Mouse (Mus musculus): ENCODE measurements at regions not wholly inside any gene's neighbourhood (a gene's known extent, or its start where the extent isn't known, plus 50 kb on each side); places are given as distances from the start of the nearest gene placed in this dataset.

DNA sequence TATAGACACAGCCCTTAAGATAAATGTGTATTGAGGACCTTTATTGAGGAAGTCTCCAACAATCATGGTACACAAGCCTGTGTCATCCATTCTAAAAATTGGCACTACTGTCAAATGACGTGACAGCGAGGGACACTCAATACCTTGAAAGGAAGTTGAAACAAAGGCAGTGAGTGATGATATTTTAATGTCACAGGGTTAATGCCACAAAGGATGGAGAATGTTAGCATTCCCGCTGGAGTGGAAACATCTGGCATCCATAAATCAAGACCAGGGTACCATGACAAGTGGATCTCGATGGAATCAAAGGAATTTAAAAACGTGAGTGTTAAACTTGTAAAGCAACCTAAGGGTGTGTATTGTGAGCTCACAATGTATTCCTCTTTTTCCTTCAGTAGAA lies 441.5 kb downstream of the Basp1 start:
- H3K27me3 ChIP-seq (ENCODE audit: control insufficient read depth, insufficient read depth, low read length): no peaks in the 10 kb centered on the region
- 37% methylated on average over 5 of the region's 5 CpGs for WGBS
- TF ChIP-seq POLR2A (IDR thresholded peaks at IDR 0.05; ENCODE audit: insufficient read depth, low read depth, low read length): no peak
- no peak for TF ChIP-seq EP300 (IDR thresholded peaks at IDR 0.05; ENCODE audit: insufficient read depth, low read depth, low read length)
- no peak for TF ChIP-seq CTCF (IDR thresholded peaks at IDR 0.05)

DNA sequence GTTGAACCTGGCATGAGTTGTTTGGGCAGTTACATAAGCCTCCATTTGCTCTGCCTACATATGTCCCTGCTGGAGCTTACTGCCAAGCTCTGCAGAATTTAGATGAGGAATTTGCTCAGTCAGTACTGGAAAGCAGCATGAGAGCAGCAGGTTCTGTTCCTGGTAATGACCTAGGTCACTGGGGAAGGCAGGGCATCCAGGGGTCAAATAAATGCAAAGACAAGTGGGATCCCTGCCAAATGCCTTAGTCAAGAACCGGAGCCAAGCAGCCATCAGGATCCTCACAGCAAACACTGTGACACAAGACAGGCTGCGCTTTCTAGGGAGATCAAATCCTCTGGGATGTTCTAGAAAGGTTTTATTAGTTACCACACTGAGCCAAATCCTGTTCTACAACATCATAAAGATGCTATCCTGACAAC lies 444.2 kb downstream of the Basp1 start:
- no peak overlapping the region for H3K9ac ChIP-seq (ENCODE audit: low read depth, low read length)
- DNase-seq: no peak

More for the DNA sequence above, 441.5 kb downstream of the Basp1 start:
- Histone ChIP-seq H3K4me1 (ENCODE audit: control insufficient read depth, insufficient read depth, low read length) (no peaks in the 10 kb centered on the region), H3K27ac (no peak overlapping the region), H3K79me2 (replicated peaks; ENCODE audit: control insufficient read depth, insufficient read depth, low read length) (no peaks in the 10 kb centered on the region), H3K9ac (ENCODE audit: low read depth, low read length) (no peak overlapping the region), H3K4me3 (no peak overlapping the region), H3K36me3 (ENCODE audit: control insufficient read depth, insufficient read depth, low read length) (no peaks in the 10 kb centered on the region)
- intact Hi-C loops (cut with DNase I): no loop called here
- no peak for DNase-seq

DNA sequence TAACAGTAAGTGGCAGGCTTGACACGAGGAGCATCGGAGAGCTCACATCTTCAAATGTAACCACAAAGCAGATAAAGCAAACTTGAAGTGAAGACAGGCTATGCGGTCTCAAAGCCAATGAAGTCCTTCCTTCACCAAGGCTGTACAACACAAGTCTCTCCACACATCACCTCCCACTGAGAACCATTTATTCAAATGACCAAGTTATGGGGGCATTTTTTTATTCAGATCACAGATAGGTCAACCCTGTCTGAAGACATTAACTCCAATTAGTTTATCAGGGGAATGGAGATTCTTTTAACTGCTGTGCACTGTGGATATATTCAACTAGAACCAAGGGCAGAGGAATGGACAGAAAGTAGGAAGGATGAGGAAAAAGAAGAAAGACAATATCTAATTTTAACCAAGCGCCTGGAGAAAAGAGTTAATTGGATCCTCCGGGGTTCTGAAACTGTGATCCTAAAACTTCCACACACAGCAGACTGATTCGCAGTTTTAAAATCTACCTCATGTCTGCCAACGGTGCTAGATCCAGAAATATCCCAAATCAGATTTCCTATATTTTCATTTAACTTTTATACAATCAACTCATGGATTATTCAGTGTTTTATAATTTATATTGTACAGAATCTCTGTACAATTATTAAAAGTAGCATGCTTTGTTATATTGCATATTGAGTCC lies 444.8 kb downstream of the Basp1 start:
- Histone ChIP-seq H3K4me3 (no peak overlapping the region), H3K27me3 (ENCODE audit: control insufficient read depth, insufficient read depth, low read length) (no peaks in the 10 kb centered on the region), H3K27ac (no peak overlapping the region), H3K36me3 (ENCODE audit: control insufficient read depth, insufficient read depth, low read length) (no peaks in the 10 kb centered on the region), H3K79me2 (replicated peaks; ENCODE audit: control insufficient read depth, insufficient read depth, low read length) (no peaks in the 10 kb centered on the region), H3K4me1 (ENCODE audit: control insufficient read depth, insufficient read depth, low read length) (no peaks in the 10 kb centered on the region), H3K9ac (ENCODE audit: low read depth, low read length) (no peak overlapping the region)
- WGBS: 82% methylated on average over 7 of the region's 7 CpGs
- TF ChIP-seq CTCF (IDR thresholded peaks at IDR 0.05): no peak
- intact Hi-C loops (cut with DNase I): no loop called here
- no peak for DNase-seq

More for the DNA sequence above, 444.2 kb downstream of the Basp1 start:
- H3K36me3 ChIP-seq (ENCODE audit: control insufficient read depth, insufficient read depth, low read length): no peaks in the 10 kb centered on the region
- 16% methylated on average over 2 of the region's 2 CpGs for WGBS
- intact Hi-C loops (cut with DNase I): no loop called here
- no peak overlapping the region for H3K4me3 ChIP-seq
- H3K79me2 ChIP-seq (replicated peaks; ENCODE audit: control insufficient read depth, insufficient read depth, low read length): no peaks in the 10 kb centered on the region
- H3K27ac ChIP-seq: no peak overlapping the region
- H3K27me3 ChIP-seq (ENCODE audit: control insufficient read depth, insufficient read depth, low read length): no peaks in the 10 kb centered on the region
- no peaks in the 10 kb centered on the region for H3K4me1 ChIP-seq (ENCODE audit: control insufficient read depth, insufficient read depth, low read length)
- TF ChIP-seq POLR2A (IDR thresholded peaks at IDR 0.05; ENCODE audit: insufficient read depth, low read depth, low read length) (no peak), EP300 (IDR thresholded peaks at IDR 0.05; ENCODE audit: insufficient read depth, low read depth, low read length) (no peak), CTCF (IDR thresholded peaks at IDR 0.05) (no peak)

DNA sequence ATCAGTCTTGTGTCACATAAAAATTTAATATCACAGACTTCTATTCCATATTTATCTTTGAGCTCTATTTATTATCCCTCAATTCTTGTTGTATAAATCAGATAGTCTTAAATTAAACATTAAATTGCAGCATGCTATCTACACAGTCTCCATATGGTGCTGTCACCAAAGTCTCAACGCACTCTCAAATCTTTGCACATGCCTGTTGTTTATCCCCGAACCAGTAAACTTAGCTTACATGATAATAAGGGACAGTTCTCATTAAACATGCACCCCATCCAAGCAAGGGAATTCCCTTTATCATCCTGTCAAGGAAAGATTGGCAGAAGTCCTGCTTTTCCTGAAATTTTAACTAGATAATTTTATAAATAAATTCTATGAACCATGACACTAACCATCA lies 483.8 kb downstream of the Basp1 start:
- H3K9ac ChIP-seq (ENCODE audit: low read depth, low read length): no peak overlapping the region
- TF ChIP-seq EP300 (IDR thresholded peaks at IDR 0.05; ENCODE audit: insufficient read depth, low read depth, low read length) (no peak), CTCF (IDR thresholded peaks at IDR 0.05) (no peak), POLR2A (IDR thresholded peaks at IDR 0.05; ENCODE audit: insufficient read depth, low read depth, low read length) (no peak)
- no peaks in the 10 kb centered on the region for H3K36me3 ChIP-seq (ENCODE audit: control insufficient read depth, insufficient read depth, low read length)
- DNase-seq: no peak
- no peaks in the 10 kb centered on the region for H3K4me1 ChIP-seq (ENCODE audit: control insufficient read depth, insufficient read depth, low read length)
- WGBS: 67% methylated on average over 2 of the region's 2 CpGs
- H3K79me2 ChIP-seq (replicated peaks; ENCODE audit: control insufficient read depth, insufficient read depth, low read length): no peaks in the 10 kb centered on the region
- intact Hi-C loops (cut with DNase I): no loop called here
- H3K4me3 ChIP-seq: no peak overlapping the region
- H3K27ac ChIP-seq: no peak overlapping the region
- H3K27me3 ChIP-seq (ENCODE audit: control insufficient read depth, insufficient read depth, low read length): no peaks in the 10 kb centered on the region

DNA sequence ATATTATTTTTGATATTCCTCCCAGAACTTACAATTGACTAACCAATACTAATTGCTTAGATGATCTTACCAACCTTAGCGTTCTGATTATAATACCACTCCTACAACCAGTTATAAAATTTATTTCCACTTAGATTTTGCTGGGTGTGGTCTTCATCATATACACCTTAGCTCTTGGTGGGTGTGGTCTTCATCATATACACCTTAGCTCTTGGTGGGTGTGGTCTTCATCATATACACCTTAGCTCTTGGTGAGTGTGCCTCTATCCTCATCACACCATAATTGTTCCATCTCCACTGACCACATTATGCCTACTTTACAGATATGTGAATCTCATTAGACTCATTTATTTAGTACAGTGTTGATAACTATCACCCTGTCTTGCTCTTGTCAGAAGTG lies 501.7 kb downstream of the Basp1 start:
- no peak for DNase-seq
- Histone ChIP-seq H3K27me3 (ENCODE audit: control insufficient read depth, insufficient read depth, low read length) (no peaks in the 10 kb centered on the region), H3K36me3 (ENCODE audit: control insufficient read depth, insufficient read depth, low read length) (no peaks in the 10 kb centered on the region), H3K9ac (ENCODE audit: low read depth, low read length) (no peak overlapping the region), H3K27ac (no peak overlapping the region), H3K79me2 (replicated peaks; ENCODE audit: control insufficient read depth, insufficient read depth, low read length) (no peaks in the 10 kb centered on the region), H3K4me1 (ENCODE audit: control insufficient read depth, insufficient read depth, low read length) (no peaks in the 10 kb centered on the region), H3K4me3 (no peak overlapping the region)
- WGBS: 84% methylated on average over 1 of the region's 1 CpGs
- no peak for TF ChIP-seq CTCF (IDR thresholded peaks at IDR 0.05)
- TF ChIP-seq POLR2A (IDR thresholded peaks at IDR 0.05; ENCODE audit: insufficient read depth, low read depth, low read length): no peak
- no peak for TF ChIP-seq EP300 (IDR thresholded peaks at IDR 0.05; ENCODE audit: insufficient read depth, low read depth, low read length)
- intact Hi-C loops (cut with DNase I): no loop called here

DNA sequence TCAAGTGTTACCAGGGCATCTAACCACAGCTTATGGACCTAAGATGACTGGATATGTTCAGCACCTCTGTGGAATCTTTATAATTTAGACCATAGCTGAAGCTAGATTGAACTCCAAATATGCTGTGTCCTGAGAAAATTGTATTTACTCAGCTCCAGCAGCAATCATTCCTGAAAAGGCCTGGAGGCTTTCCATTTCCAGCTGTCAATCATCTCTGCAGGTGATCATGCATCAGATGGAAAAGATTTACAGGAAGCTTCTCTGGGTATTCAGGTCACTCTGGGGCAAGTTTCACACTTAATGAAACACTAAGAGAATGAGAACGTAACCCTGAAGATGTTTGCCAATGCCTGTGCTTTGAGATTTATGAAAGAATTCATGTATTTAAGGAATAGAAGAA lies 502.1 kb downstream of the Basp1 start:
- Histone ChIP-seq H3K4me3 (no peak overlapping the region), H3K9ac (ENCODE audit: low read depth, low read length) (no peak overlapping the region), H3K27ac (no peak overlapping the region), H3K27me3 (ENCODE audit: control insufficient read depth, insufficient read depth, low read length) (no peaks in the 10 kb centered on the region), H3K4me1 (ENCODE audit: control insufficient read depth, insufficient read depth, low read length) (no peaks in the 10 kb centered on the region), H3K79me2 (replicated peaks; ENCODE audit: control insufficient read depth, insufficient read depth, low read length) (no peaks in the 10 kb centered on the region), H3K36me3 (ENCODE audit: control insufficient read depth, insufficient read depth, low read length) (no peaks in the 10 kb centered on the region)
- intact Hi-C loops (cut with DNase I): no loop called here
- DNase-seq: no peak
- TF ChIP-seq EP300 (IDR thresholded peaks at IDR 0.05; ENCODE audit: insufficient read depth, low read depth, low read length): no peak
- no peak for TF ChIP-seq CTCF (IDR thresholded peaks at IDR 0.05)
- TF ChIP-seq POLR2A (IDR thresholded peaks at IDR 0.05; ENCODE audit: insufficient read depth, low read depth, low read length): no peak
- 72% methylated on average over 1 of the region's 1 CpGs for WGBS
